Mouse (Mus musculus): ENCODE measurements at regions not wholly inside any gene's neighbourhood (a gene's known extent, or its start where the extent isn't known, plus 50 kb on each side); places are given as distances from the start of the nearest gene placed in this dataset.
A peak's percentile ranks its signal among the peaks of the same experiment; 100 is the strongest.

DNA sequence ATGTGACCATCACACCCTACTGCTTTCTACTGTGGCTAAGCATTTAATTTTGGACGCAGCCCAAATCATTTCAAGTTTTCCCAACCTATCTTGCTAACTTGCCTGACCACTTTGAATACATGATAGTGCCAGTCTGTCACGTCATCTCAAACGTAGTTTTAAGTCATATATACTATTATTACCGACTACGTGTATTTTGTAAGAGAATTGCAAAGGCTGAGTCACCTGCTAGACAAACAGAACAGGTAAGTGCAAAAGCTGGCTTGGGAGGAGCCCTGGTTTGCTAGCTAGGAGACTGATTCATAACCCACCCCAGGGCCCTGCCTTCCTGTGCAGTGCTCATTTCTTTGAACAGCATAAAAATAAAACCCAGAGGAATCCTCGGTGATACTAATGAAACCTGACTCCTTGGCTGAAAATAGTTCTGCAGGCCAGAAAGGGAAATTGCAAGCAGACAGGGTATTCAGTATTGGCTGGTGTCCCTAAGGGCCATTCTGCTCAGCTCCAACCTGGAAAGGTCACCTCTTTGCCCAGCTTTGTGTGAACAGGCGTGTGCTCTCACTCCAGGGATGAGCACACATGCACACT, 208.9 kb upstream of the Cpeb2 start:
- no peak overlapping the region for H3K4me3 ChIP-seq
- TF ChIP-seq MAX (IDR thresholded peaks at IDR 0.05; ENCODE audit: low read depth) (no peak), MYOD1 (IDR thresholded peaks at IDR 0.05; ENCODE audit: control insufficient read depth in 1 of 3, insufficient read length in 2 of 3, low read depth in 2 of 3) (no peak), POLR2AphosphoS2 (IDR thresholded peaks at IDR 0.05; ENCODE audit: insufficient read length, low read depth) (no peak), CEBPB (IDR thresholded peaks at IDR 0.05; ENCODE audit: insufficient read depth, poor library complexity, severe bottlenecking) (no peak), E2F4 (IDR thresholded peaks at IDR 0.05; ENCODE audit: insufficient read depth) (no peak), REST (IDR thresholded peaks at IDR 0.05; ENCODE audit: insufficient read depth, insufficient read length) (no peak)
- no peaks in the 10 kb centered on the region for H3K79me2 ChIP-seq (ENCODE audit: control insufficient read depth, insufficient read depth)

DNA sequence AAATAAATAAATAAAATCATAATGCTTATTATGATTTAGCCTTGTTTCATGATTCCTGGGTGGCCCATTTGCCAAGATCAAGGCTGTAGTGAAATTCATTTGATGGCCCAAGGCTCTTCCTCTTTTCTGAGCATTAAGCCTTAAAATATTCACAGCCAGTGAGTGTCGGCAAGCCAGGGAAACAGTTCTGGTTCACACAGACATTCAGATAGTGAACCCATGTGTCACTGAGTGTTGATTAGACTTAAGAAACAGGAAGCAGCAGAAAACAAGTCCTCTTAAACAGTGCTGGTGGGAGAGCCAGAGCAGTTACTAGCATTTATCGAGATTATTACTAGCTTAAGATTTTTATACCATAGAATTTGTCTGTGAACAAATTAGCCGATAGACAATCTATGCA, 201.7 kb upstream of the Cpeb2 start:
- Histone ChIP-seq H3K4me3 (no peak overlapping the region), H3ac (ENCODE audit: control insufficient read depth, insufficient read length) (no peak overlapping the region), H3K27me3 (ENCODE audit: control insufficient read depth, insufficient read depth, insufficient read length) (no peaks in the 10 kb centered on the region), H3K36me3 (ENCODE audit: control insufficient read depth, insufficient read depth) (no peaks in the 10 kb centered on the region), H3K79me2 (ENCODE audit: control insufficient read depth, insufficient read depth) (no peaks in the 10 kb centered on the region), H3K4me2 (ENCODE audit: low read depth) (no peak overlapping the region)
- TF ChIP-seq E2F4 (IDR thresholded peaks at IDR 0.05; ENCODE audit: insufficient read depth) = no peak
- TF ChIP-seq SRF (IDR thresholded peaks at IDR 0.05; ENCODE audit: control insufficient read depth, insufficient read length, low read depth) = no peak
- no peak for TF ChIP-seq TCF12 (IDR thresholded peaks at IDR 0.05; ENCODE audit: insufficient read depth, poor library complexity, severe bottlenecking)
- TF ChIP-seq USF1 (IDR thresholded peaks at IDR 0.05; ENCODE audit: low read depth) = no peak
- TF ChIP-seq MYOD1 (IDR thresholded peaks at IDR 0.05; ENCODE audit: control insufficient read depth in 1 of 3, insufficient read length in 2 of 3, low read depth in 2 of 3) = no peak
- TF ChIP-seq POLR2A (IDR thresholded peaks at IDR 0.05; ENCODE audit: insufficient read length, low read depth) = no peak
- no peak for TF ChIP-seq POLR2AphosphoS2 (IDR thresholded peaks at IDR 0.05; ENCODE audit: insufficient read length, low read depth)
- no peak for TF ChIP-seq MYOG (IDR thresholded peaks at IDR 0.05; ENCODE audit: control insufficient read depth in 1 of 3, insufficient read depth in 1 of 3, insufficient read length in 2 of 3, low read depth in 2 of 3)
- no peak for TF ChIP-seq MAX (IDR thresholded peaks at IDR 0.05; ENCODE audit: low read depth)
- TF ChIP-seq REST (IDR thresholded peaks at IDR 0.05; ENCODE audit: insufficient read depth, insufficient read length) = no peak
- TF ChIP-seq CEBPB (IDR thresholded peaks at IDR 0.05; ENCODE audit: insufficient read depth, poor library complexity, severe bottlenecking) = no peak
- TF ChIP-seq TCF3 (IDR thresholded peaks at IDR 0.05; ENCODE audit: insufficient read length, low read depth) = no peak

More for the DNA sequence above, 208.9 kb upstream of the Cpeb2 start:
- no peak overlapping the region for H3ac ChIP-seq (ENCODE audit: control insufficient read depth, insufficient read length)
- no peaks in the 10 kb centered on the region for H3K36me3 ChIP-seq (ENCODE audit: control insufficient read depth, insufficient read depth)
- H3K27me3 ChIP-seq (ENCODE audit: control insufficient read depth, insufficient read depth, insufficient read length) = no peaks in the 10 kb centered on the region
- H3K4me2 ChIP-seq (ENCODE audit: low read depth) = peak overlapping the region; percentile 7

DNA sequence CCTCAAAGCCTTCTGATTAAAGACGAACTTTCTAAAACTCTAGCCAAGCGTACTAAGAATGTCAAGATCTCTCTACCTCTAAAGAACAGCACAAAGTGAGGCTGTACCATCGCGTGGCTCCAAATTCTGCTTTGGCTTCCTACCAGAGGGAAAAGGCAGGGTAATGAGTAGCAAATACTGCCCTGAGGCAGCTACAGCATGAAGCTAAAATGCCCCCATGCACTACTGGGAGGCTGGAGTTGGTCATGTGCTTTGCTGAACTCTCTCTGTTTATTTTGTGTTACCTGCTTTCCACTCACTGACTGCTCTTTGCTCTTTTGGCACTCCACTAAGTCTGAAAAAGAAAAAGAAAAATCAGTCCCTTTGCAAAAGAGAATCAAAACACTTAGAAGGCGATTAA, 201.1 kb upstream of the Cpeb2 start:
- H3K79me2 ChIP-seq (ENCODE audit: control insufficient read depth, insufficient read depth) = no peaks in the 10 kb centered on the region
- H3K27me3 ChIP-seq (ENCODE audit: control insufficient read depth, insufficient read depth, insufficient read length) = no peaks in the 10 kb centered on the region

DNA sequence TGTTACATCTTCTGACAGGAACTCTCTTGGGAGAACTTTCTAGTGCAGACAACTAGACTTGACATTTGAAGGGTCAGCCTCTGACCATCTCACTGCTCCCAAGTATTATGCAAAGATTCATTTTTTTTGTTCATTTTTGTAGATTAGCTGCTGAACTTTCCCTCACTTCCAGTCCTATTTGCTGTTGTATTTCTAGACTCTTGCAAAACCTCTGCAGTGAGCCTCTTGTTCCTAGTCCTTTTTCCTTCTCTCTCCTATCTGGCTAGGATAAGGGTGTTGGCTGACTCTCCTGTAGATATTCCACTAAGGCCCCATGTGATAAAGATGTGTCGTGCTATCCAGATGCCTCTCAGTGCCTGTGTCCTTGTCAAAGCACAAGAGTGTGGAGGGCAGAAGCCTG, 198.5 kb upstream of the Cpeb2 start:
- Histone ChIP-seq H3K36me3 (ENCODE audit: control insufficient read depth, insufficient read depth) (no peaks in the 10 kb centered on the region), H3ac (ENCODE audit: control insufficient read depth, insufficient read length) (no peak overlapping the region), H3K4me3 (no peak overlapping the region), H3K27me3 (ENCODE audit: control insufficient read depth, insufficient read depth, insufficient read length) (no peaks in the 10 kb centered on the region), H3K4me2 (ENCODE audit: low read depth) (no peak overlapping the region), H3K79me2 (ENCODE audit: control insufficient read depth, insufficient read depth) (no peaks in the 10 kb centered on the region)
- no peak for TF ChIP-seq CEBPB (IDR thresholded peaks at IDR 0.05; ENCODE audit: insufficient read depth, poor library complexity, severe bottlenecking)
- TF ChIP-seq SRF (IDR thresholded peaks at IDR 0.05; ENCODE audit: control insufficient read depth, insufficient read length, low read depth) = no peak
- no peak for TF ChIP-seq MYOG (IDR thresholded peaks at IDR 0.05; ENCODE audit: control insufficient read depth in 1 of 3, insufficient read depth in 1 of 3, insufficient read length in 2 of 3, low read depth in 2 of 3)
- TF ChIP-seq POLR2A (IDR thresholded peaks at IDR 0.05; ENCODE audit: insufficient read length, low read depth) = no peak
- no peak for TF ChIP-seq REST (IDR thresholded peaks at IDR 0.05; ENCODE audit: insufficient read depth, insufficient read length)
- TF ChIP-seq TCF3 (IDR thresholded peaks at IDR 0.05; ENCODE audit: insufficient read length, low read depth) = no peak
- TF ChIP-seq POLR2AphosphoS2 (IDR thresholded peaks at IDR 0.05; ENCODE audit: insufficient read length, low read depth) = no peak
- no peak for TF ChIP-seq E2F4 (IDR thresholded peaks at IDR 0.05; ENCODE audit: insufficient read depth)

More for the DNA sequence above, 201.1 kb upstream of the Cpeb2 start:
- no peak overlapping the region for H3K4me3 ChIP-seq
- H3ac ChIP-seq (ENCODE audit: control insufficient read depth, insufficient read length) = no peak overlapping the region
- H3K4me2 ChIP-seq (ENCODE audit: low read depth) = no peak overlapping the region
- TF ChIP-seq POLR2A (IDR thresholded peaks at IDR 0.05; ENCODE audit: insufficient read length, low read depth) (no peak), MYOD1 (IDR thresholded peaks at IDR 0.05; ENCODE audit: control insufficient read depth in 1 of 3, insufficient read length in 2 of 3, low read depth in 2 of 3) (no peak), POLR2AphosphoS2 (IDR thresholded peaks at IDR 0.05; ENCODE audit: insufficient read length, low read depth) (no peak), MAX (IDR thresholded peaks at IDR 0.05; ENCODE audit: low read depth) (no peak), REST (IDR thresholded peaks at IDR 0.05; ENCODE audit: insufficient read depth, insufficient read length) (no peak), TCF12 (IDR thresholded peaks at IDR 0.05; ENCODE audit: insufficient read depth, poor library complexity, severe bottlenecking) (no peak), E2F4 (IDR thresholded peaks at IDR 0.05; ENCODE audit: insufficient read depth) (no peak), TCF3 (IDR thresholded peaks at IDR 0.05; ENCODE audit: insufficient read length, low read depth) (no peak), USF1 (IDR thresholded peaks at IDR 0.05; ENCODE audit: low read depth) (no peak), MYOG (IDR thresholded peaks at IDR 0.05; ENCODE audit: control insufficient read depth in 1 of 3, insufficient read depth in 1 of 3, insufficient read length in 2 of 3, low read depth in 2 of 3) (no peak), SRF (IDR thresholded peaks at IDR 0.05; ENCODE audit: control insufficient read depth, insufficient read length, low read depth) (no peak), CEBPB (IDR thresholded peaks at IDR 0.05; ENCODE audit: insufficient read depth, poor library complexity, severe bottlenecking) (no peak)
- no peaks in the 10 kb centered on the region for H3K36me3 ChIP-seq (ENCODE audit: control insufficient read depth, insufficient read depth)

DNA sequence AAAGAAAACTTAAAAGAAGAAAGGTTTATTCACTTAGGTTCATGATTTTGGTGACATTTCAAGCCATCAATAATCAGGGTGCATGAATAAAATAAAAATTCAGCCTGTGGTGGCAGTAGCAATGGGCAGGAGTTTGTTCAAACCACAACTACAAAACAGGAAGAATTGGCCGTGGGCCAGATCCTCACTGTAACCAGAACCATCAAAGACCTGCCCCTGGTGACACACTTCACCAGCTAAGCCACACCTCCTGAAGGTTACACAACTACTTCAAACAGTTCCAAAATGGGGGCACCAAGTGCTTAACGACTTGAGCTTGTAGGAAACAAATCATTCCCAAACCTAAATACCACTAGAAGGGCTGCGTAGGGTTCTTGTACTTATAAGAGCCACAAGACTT, 195.4 kb upstream of the Cpeb2 start:
- Histone ChIP-seq H3ac (ENCODE audit: control insufficient read depth, insufficient read length) (no peak overlapping the region), H3K27me3 (ENCODE audit: control insufficient read depth, insufficient read depth, insufficient read length) (no peaks in the 10 kb centered on the region), H3K36me3 (ENCODE audit: control insufficient read depth, insufficient read depth) (no peaks in the 10 kb centered on the region), H3K4me2 (ENCODE audit: low read depth) (no peak overlapping the region), H3K4me3 (no peak overlapping the region), H3K79me2 (ENCODE audit: control insufficient read depth, insufficient read depth) (no peaks in the 10 kb centered on the region)
- no peak for TF ChIP-seq REST (IDR thresholded peaks at IDR 0.05; ENCODE audit: insufficient read depth, insufficient read length)
- TF ChIP-seq MYOG (IDR thresholded peaks at IDR 0.05; ENCODE audit: control insufficient read depth in 1 of 3, insufficient read depth in 1 of 3, insufficient read length in 2 of 3, low read depth in 2 of 3) = no peak
- TF ChIP-seq MAX (IDR thresholded peaks at IDR 0.05; ENCODE audit: low read depth) = no peak
- no peak for TF ChIP-seq E2F4 (IDR thresholded peaks at IDR 0.05; ENCODE audit: insufficient read depth)
- no peak for TF ChIP-seq USF1 (IDR thresholded peaks at IDR 0.05; ENCODE audit: low read depth)
- no peak for TF ChIP-seq MYOD1 (IDR thresholded peaks at IDR 0.05; ENCODE audit: control insufficient read depth in 1 of 3, insufficient read length in 2 of 3, low read depth in 2 of 3)
